Mouse (Mus musculus) brain, adult 2 months (tissue): ENCODE data around the gene Olfr622.

Experiments
- DNase-seq: peaks from one replicate; pipeline ENCODE4 v3.0.0; 2011; ENCODE audit warnings: low read depth, low spot score

Gene Olfr622

DNA sequence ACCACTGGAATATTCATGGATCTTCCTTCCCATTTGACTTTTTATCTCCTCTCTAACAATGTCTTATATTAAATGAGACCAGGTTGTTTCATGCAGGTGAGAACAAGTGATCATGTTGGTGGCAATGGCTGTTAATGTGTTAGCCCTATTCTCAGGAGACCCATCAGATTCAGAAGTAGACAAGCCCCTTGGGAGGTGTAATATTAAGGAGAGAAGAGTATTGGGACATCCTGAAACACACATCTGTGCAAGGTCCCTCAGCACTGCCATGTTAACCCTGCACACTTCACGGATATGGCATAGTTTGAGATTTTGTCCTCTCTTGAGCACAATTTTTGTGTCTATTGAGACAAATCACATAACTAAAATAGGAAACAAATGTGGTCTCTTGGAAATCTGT lies at the start of gene Olfr622:
Gene Olfr622 (minus strand): TSS at position 101 of the 400 bp plus-strand sequence.
- no peak for DNase-seq

GRCm38 (mm10) chr7:103682420-103682819 lies 39.9 kb upstream of the Olfr622 start, which contains the start of gene Olfr625-ps1:
TSS of gene Olfr625-ps1 (plus strand) at chr7:103682720.
- no peak for DNase-seq

- no peak for DNase-seq
These were observed 28.6 kb upstream of the Olfr622 start, which contains the start of gene Olfr624 for GRCm38 (mm10) chr7:103671091-103671490. TSS of gene Olfr624 (minus strand) at chr7:103671191.

DNA sequence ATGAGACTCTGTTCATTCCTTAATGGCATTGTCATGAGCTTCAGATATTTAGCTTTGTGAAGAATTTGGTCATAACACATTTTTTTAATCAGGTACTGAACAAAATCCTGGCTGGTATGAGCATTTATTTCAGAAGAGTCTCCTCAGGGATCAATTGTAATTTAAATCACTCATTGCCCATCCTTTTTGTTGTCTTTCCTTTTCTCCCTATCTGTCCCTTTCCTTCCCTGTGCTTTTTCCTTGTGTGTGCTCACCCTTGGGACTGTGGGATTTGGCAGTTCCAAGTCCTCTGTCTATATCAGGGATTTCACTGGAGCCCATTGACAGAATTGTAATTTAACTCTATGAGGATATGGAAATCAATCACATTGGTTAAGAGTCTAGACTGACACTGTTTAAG lies 21.1 kb upstream of the Olfr622 start, which contains the start of gene Olfr623:
Gene Olfr623 (minus strand): TSS at position 101 of the 400 bp plus-strand sequence.
- DNase-seq: no peak

DNA sequence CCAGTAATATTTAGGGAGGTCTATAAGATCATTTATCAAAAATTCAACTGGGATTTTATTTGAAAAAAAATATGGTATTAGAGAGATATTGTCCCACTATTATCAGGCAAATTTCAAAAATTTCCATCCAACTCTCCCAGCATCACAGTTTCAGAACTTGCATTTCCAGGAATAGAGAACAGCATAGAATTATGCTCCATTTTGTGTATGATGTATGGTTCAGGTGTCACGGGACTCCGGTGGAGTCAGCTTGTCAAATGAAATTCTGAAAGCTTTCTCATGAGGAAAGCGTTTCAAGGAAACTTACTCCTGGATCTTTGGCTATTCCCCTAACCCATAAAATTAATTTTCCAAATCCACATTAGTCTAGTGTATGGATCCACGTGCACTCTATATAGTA lies 1.6 kb upstream of the Olfr622 start:
- no peak for DNase-seq

- no peak for DNase-seq
These were observed 5.7 kb downstream of the Olfr622 start for GRCm38 (mm10) chr7:103636795-103637194.

- DNase-seq: no peak
These were observed 30.1 kb downstream of the Olfr622 start, which contains the start of gene Olfr620 for GRCm38 (mm10) chr7:103612434-103612833. TSS of gene Olfr620 (minus strand) at chr7:103612534.

DNA sequence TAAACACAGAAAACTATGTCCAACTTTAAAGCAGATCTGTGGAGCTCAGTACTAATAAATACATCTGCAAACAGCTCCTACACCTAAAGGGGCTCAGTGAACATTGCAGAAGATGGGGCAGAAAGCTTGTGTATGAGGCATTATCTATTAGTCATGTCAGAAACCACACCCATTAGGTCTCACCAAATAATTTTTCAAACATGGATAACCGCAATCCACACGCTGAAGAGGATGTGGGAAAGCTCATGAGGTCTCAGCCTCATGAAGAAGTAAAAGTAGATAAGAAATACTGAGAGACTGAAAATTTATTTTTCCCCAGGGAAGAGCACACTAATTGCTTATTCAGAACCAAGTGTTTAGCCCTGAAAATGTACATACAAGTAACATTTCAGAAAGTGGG lies 35.1 kb downstream of the Olfr622 start:
- no peak for DNase-seq

DNA sequence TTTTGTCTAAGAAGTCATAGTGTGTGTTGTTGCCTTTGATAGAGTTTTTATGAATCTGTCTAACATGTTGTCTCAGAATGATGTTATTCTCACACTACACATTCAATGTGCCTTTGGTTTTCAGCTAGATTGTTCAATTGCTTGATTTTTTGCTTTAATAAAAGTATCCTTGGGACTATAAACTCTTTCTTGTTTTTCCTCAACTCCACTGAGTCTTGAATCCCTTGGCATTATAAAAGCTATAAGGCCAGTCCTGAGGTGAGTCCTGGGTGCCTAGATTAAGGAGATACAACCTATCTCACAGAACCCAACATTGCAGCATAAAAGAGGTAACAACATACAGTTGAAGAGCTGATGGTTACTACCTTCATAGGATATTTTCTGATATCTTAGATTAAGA lies 42.2 kb downstream of the Olfr622 start, which contains the start of gene Olfr619:
Gene Olfr619 (plus strand): TSS at position 301 of the 400 bp plus-strand sequence.
- no peak for DNase-seq

- no peak for DNase-seq
These were observed 52.7 kb downstream of the Olfr622 start, which contains the start of gene Olfr618 for GRCm38 (mm10) chr7:103589803-103590202. TSS of gene Olfr618 (plus strand) at chr7:103590103.
